Mouse (Mus musculus) megakaryocyte-erythroid progenitor cell, adult 5-6 weeks (primary cell): Measurements from ENCODE around the gene Gm7073. TPM values are rescaled to one million over a fixed set of nuclear protein-coding genes. Genes with fewer than 3 reads are reported as not detected.

Source experiments
- ATAC-seq: replicated peaks from 2 replicates; pipeline ENCODE4 v1.8.0; 2016; ENCODE audit warnings: mild to moderate bottlenecking, inconsistent platforms; ENCODE audit not compliant: severe bottlenecking, poor library complexity, low FRiP score, low TSS enrichment
- total RNA-seq, 2 experiments: library from RNA; stranded (forward) in 1 of 2; stranded (reverse) in 1 of 2; fragments of 200-1000, 215-1000 nt in 1 of 2; fragments of >200 nt in 1 of 2; fragmentation: Nextera tagmentation in 1 of 2; gene quantifications; 2 replicates each; pipeline ENCODE4 v1.2.3; 2014 to 2017

Gm7073 gene
- total RNA-seq (2014; fragmentation: Nextera tagmentation) (not detected in 2 replicates), total RNA-seq (2017) (not detected in 2 replicates)

DNA sequence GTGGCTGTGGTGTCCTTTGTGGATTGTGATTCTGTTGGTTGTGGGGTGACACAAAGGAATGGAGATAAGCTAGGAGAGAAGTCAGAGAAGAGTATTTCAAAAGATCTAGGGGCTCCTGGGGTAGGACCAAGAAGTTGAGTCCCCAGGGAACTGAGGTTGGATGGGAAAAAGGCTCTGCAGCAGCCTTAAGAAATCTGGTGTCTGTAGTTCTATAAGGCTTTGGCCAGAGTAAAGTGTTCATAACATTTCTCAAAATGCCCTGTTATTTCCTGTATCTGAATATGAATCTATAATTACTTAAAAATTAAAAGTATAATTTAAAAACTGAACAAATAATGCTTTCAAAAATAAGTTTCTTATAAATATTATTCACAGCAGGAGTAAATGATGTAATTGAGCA, at the start of gene Gm7073:
Gene Gm7073 (minus strand): TSS at position 101 of the 400 bp plus-strand sequence.
- no peak for ATAC-seq

DNA sequence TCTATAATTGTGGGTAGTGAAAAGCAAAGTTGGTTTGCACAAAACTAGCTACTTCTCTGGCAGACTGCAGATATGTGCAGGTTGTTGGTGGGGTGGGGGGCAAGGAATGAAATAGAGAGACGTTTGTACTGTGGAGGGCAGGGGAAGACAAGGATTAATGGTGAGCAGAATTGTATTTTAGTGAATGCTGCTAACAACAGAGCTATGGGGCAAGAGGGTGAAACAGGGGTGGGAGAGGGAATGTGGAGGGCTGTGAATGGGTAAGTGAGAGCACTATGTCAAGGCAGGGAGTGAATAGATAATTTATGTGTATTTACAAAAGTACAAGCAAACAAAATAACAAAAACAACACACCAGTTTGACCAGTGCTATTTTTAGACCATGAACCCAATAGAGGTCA, 31.5 kb upstream of the Gm7073 start:
- no peak for ATAC-seq

DNA sequence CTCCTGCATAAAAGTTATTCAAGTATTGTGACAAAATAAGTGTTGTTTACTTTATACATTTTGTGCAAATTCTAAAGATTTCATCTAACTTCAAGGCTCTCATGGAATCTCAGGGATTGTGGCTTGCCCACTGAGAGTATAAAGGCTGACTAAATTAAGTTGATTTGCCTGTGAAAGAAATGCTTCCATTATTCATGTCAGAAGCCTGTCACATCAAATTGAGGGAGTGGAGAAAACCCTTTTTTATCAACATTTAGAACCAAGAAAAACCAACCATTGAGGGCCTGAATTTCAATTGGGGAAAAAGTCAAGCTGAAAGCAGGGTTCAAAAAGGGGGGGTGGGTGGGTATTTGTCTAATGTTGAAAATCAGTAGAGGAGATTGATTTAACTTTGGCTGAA, 30.0 kb upstream of the Gm7073 start:
- no peak for ATAC-seq

- no peak for ATAC-seq
Measured at GRCm38 (mm10) chrX:60555242-60555641, 16.2 kb upstream of the Gm7073 start.

- no peak for ATAC-seq
Measured at GRCm38 (mm10) chrX:60547444-60548304, 8.6 kb upstream of the Gm7073 start.

DNA sequence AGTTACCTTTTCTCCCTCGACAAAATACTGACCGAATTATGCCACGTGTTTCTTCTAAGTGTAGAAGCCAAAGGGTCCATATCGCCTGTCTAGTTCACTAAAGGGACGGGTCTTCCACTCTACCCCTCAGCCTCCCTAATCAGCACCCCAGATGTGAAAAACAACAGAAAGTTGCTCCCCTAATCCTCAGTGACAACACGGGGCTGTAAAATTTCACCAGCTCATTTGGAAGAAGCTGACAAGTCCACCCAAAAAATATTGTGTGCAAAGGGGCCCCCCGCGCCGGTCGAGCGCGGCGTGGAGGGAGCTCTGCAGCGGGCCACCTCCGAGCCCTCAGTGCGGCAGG, 8.0 kb upstream of the Gm7073 start:
- no peak for ATAC-seq

DNA sequence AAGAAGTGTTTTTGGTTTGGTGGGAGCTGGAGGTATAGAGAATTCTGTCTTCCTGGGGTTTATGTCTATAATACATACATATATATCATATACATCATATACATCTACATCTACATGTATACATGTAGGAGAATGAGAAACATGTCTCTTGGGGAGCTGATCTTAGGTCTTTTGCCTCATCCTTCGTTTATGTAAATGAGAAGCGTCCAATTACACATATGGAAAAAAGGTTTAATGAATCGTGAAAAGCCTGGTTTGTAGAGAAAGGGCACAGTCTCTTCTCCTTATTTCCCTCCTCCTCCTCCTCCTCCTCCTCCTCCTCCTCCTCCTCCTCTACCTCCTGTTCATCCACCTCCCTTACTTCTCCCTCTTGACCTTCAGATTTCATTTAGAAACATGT, 6.9 kb upstream of the Gm7073 start:
- ATAC-seq = no peak

GRCm38 (mm10) chrX:60545444-60545843, 6.4 kb upstream of the Gm7073 start:
- no peak for ATAC-seq

DNA sequence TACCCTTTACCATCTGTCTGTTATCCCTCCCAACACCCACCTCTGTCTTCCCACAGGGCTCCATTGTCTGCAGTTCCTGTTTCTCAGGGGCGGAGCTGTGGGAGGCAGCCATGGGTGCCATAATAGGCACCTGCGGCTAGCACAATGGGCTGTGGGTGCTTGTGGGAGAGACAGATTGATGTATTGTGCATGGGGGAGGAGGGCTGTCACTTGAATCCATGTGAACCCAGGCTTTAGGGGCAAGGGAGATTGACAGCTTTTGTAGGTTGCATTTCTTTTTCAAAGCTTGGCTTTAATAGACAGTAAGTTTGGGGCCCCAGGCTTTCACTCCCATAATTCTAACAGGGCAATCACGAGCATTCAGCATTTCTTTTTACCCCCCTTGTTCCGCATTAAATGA, 5.0 kb upstream of the Gm7073 start:
- ATAC-seq = no peak

DNA sequence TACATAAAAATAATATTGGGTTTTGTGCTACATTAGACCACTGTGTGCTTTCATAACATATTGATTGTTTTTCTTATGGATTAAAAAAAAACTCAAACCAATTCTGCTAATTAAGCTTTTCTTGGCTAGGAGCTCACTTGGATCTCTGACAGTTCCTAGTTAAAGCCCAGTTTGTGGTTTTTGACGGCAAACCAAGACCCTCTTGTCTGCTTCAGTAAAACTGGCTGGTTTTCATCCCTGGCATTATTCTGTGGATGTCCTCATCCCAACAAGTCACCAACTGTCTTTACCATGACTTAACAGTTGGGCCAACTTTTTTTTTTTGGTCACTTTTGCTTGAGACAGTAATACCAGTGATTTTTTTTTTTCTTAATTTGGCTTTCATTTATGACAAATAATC, 3.9 kb upstream of the Gm7073 start:
- no peak for ATAC-seq

- no peak for ATAC-seq
Measured at GRCm38 (mm10) chrX:60503995-60504394, 35.1 kb downstream of the Gm7073 start.

DNA sequence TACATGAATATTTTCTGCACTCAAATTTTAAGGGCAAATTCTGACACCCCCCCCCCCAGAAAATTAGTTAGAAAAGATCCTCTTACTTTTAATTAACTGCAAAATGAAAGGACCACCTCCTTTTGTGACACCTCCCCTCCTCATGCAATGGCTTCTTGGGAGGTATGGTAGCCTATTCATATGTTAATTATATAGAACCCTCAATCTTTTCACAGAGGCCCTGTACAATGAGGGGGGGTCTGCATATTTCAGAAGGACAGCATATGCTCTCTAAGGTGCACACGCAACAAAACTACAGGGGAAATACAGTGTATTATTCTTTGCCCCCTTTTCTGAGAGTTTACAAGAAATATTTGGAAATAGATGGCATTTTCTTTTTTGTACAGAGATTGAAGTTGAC, 41.3 kb downstream of the Gm7073 start:
- ATAC-seq = no peak

DNA sequence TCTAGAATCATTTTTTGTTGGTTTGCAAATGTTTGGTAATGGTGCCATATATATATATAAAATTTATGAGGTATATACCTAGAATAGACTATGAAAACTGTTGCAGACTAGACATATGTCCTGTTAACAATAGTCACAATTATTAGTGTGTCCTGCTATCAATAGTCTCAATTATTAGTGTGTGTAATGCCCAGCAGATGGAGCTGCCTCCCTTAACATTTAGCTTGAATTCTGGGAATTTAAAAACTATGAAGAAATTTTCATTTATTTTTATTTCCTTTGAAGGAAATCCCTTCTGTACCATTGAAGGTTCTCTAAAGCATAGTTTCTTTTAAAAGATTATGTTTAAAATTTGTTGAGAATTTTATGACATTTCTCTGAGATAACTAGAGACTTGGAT, 43.7 kb downstream of the Gm7073 start:
- ATAC-seq = no peak

GRCm38 (mm10) chrX:60463786-60464185, 75.3 kb downstream of the Gm7073 start:
- no peak for ATAC-seq

DNA sequence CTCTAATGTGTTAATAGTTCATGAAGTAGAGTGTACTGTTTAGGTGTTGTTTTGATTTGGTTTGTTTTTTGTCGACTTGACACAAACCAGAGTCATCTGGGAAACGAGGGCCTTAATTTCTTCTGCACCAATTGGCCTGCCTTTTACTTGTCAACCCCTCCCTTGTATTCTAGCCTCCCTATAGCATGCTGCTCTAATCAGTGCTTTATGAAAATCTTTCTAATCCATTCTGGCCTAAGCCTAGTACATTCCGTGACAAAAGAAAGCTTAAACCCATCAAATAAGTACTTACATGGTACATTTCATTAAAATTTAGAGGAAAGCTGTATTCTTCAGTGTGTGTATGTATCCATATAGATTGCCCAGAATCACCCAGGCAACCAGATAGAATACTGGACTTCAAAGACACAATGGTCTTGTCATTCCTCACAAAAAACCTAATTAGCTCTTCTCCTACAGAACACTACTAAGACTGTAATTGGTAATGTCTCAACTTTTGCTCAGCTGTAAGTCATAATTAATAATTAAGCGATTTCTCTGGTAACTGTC, 124.4 kb downstream of the Gm7073 start:
- no peak for ATAC-seq

GRCm38 (mm10) chrX:60405681-60406080, 133.4 kb downstream of the Gm7073 start:
- ATAC-seq = no peak

GRCm38 (mm10) chrX:60404668-60405044, 134.4 kb downstream of the Gm7073 start:
- peak; percentile 98 for ATAC-seq

DNA sequence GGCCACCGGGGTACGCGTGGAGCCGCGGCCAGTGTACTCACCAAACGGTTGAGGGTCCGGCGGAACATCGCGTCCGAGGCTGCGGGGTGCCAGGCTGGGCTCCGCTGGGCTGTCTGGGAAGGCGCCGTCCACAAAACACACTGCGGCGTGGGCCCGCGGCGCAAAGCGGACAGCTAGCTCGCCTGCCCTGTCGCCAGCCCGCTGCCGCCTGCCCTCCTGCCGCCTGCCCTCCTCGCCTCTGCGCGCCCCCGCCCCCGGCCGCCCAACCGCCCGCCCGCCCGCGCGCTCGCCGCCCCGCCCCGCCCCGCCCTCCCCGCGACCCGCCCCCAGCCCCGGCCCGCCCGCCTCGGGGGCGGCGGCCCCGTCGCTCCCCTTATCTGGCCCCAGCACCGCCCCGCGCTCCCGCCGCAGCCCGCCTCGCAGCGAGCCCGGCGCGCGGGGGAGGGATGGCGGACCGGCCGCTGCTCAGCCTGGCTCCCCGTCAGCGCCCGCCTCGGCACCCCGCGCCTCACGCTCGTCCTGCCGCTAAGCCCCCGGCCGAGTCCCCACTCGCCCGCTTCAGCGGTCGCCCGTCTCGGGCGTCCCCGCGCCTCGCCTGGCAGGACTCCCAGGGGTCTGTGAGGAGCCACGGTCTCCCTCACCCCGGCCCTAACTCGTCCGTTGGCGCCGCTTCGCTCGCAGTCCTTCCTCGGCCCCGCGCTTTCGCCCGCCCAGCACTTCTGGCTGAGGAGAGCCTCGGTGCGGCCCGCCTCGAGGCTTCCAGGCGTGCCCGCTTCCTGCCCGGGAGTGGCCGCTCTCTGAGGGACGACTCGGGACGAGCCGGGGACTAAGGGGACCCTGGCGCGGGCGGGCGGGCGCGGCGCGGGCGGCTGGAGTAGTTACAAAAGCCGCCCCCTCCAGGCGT, 135.0 kb downstream of the Gm7073 start:
- ATAC-seq = peak; percentile 43; the same call in 1 of the 2 replicates

DNA sequence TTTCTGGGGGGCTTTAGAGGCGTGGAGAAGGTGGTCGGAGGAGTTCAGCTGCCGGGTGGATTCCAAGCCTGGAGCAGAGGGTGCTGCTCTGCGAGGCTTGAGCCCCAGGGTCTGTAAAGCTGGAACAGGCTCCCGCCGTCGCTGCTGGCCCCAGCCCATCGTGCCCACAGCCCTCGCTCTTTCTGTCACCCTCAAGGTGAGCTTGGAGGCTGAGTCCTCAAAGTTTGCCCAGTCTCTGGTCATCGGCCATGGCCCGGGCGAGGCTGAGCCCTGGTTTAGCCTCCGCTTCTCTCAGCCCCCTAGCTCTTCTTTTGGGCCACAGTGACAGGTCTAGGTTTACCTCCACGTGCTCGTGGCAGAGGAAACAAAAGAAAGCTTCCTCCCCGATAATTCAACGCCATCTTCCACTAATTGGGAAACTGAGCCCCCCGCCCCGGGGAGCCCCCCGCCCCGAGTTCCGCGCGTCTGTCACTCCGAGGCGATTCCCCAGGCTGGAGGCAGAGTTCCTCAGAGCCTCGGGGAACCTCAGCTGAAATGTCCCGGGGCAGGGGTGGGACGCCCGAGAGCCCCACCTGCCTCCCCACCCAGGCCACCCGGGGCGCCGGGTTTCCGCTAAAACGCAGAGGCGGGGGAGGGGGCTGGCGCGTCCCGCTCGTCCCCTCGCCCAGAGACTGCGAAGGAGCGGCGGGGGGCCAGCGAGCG, 135.8 kb downstream of the Gm7073 start:
- 0 out of 2 replicates have a peak, but pooled peaks have one; percentile 7 for ATAC-seq

DNA sequence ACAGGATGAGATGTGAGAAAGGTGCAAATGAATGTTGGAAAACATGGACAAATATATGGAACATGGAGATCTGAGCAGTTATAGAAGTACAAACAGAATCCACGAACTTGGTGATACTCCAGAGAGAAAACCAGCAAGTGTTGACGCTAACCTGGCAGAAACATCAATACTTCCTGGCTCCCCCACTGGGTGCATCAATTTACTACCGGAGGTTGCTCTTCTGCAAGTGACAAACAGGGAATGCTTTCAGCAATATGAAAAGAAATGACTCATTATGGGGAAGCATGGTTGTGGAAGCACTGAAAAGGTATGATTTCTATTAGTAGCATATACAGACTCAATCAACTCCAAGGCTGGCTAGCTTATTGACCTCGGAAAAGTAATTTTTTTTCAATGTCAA, 144.8 kb downstream of the Gm7073 start:
- no peak for ATAC-seq
